Mouse (Mus musculus): ENCODE data around the gene Khsrp. TPM values are rescaled to one million over a fixed set of nuclear protein-coding genes. Genes with fewer than 3 reads are reported as not detected.

The Khsrp gene
- total and polyA plus RNA-seq, 2 experiments, result 7.6 to 38.9 TPM

GRCm38 (mm10) chr17:57020960-57021359 lies 10.4 kb downstream of the Khsrp start:
- H3K36me3 ChIP-seq (ENCODE audit: control insufficient read depth, insufficient read depth, low read length), result peaks cover 22% of the 10 kb centered on the region
- DNase-seq (ENCODE audit: extremely low read depth, low read depth, low spot score), result no peak
- no peaks in the 10 kb centered on the region for H3K4me1 ChIP-seq (ENCODE audit: control insufficient read depth, insufficient read depth, low read length)
- TF ChIP-seq CTCF (IDR thresholded peaks at IDR 0.05; ENCODE audit: low read depth, low read length) (no peak), POLR2A (IDR thresholded peaks at IDR 0.05; ENCODE audit: extremely low read depth, insufficient read depth, low read length) (no peak)
- 87% methylated on average over 5 of the region's 5 CpGs for WGBS
- H3K4me3 ChIP-seq (ENCODE audit: insufficient read depth, low read depth, low read length), result no peak overlapping the region
- no peak overlapping the region for H3K27ac ChIP-seq (replicated peaks; ENCODE audit: insufficient read depth, low read depth, low read length)
- no peaks in the 10 kb centered on the region for H3K79me2 ChIP-seq (ENCODE audit: control insufficient read depth, insufficient read depth, low read length)
- H3K27me3 ChIP-seq (ENCODE audit: control insufficient read depth, insufficient read depth, low read length), result no peaks in the 10 kb centered on the region
- no peak overlapping the region for H3K9ac ChIP-seq (ENCODE audit: low read depth, low read length)

GRCm38 (mm10) chr17:57019693-57020092 lies 11.6 kb downstream of the Khsrp start:
- Histone ChIP-seq H3K27ac (replicated peaks; ENCODE audit: insufficient read depth, low read depth, low read length) (no peak overlapping the region), H3K9ac (ENCODE audit: low read depth, low read length) (no peak overlapping the region), H3K4me3 (ENCODE audit: insufficient read depth, low read depth, low read length) (no peak overlapping the region), H3K79me2 (ENCODE audit: control insufficient read depth, insufficient read depth, low read length) (no peaks in the 10 kb centered on the region), H3K36me3 (ENCODE audit: control insufficient read depth, insufficient read depth, low read length) (peaks cover 18% of the 10 kb centered on the region), H3K27me3 (ENCODE audit: control insufficient read depth, insufficient read depth, low read length) (no peaks in the 10 kb centered on the region), H3K4me1 (ENCODE audit: control insufficient read depth, insufficient read depth, low read length) (no peaks in the 10 kb centered on the region)
- 90% methylated on average over 2 of the region's 2 CpGs for WGBS
- TF ChIP-seq CTCF (IDR thresholded peaks at IDR 0.05; ENCODE audit: low read depth, low read length), result no peak
- no peak for TF ChIP-seq POLR2A (IDR thresholded peaks at IDR 0.05; ENCODE audit: extremely low read depth, insufficient read depth, low read length)
- DNase-seq (ENCODE audit: extremely low read depth, low read depth, low spot score), result no peak

- H3K36me3 ChIP-seq (ENCODE audit: control insufficient read depth, insufficient read depth, low read length), result no peaks in the 10 kb centered on the region; the same call in 1 of the 2 replicates
- DNase-seq (ENCODE audit: extremely low read depth, low read depth, low spot score), result no peak
- H3K9ac ChIP-seq (ENCODE audit: low read depth, low read length), result no peak overlapping the region
- no peaks in the 10 kb centered on the region for H3K79me2 ChIP-seq (ENCODE audit: control insufficient read depth, insufficient read depth, low read length)
- H3K4me3 ChIP-seq (ENCODE audit: insufficient read depth, low read depth, low read length), result no peak overlapping the region
- H3K27ac ChIP-seq (replicated peaks; ENCODE audit: insufficient read depth, low read depth, low read length), result no peak overlapping the region
- 80% methylated on average over 13 of the region's 13 CpGs for WGBS
- no peaks in the 10 kb centered on the region for H3K27me3 ChIP-seq (ENCODE audit: control insufficient read depth, insufficient read depth, low read length)
- TF ChIP-seq POLR2A (IDR thresholded peaks at IDR 0.05; ENCODE audit: extremely low read depth, insufficient read depth, low read length) (no peak), CTCF (IDR thresholded peaks at IDR 0.05; ENCODE audit: low read depth, low read length) (no peak)
- H3K4me1 ChIP-seq (ENCODE audit: control insufficient read depth, insufficient read depth, low read length), result peaks cover 7% of the 10 kb centered on the region; the same call in 1 of the 2 replicates
Measured at GRCm38 (mm10) chr17:57012245-57012795, 19.0 kb downstream of the Khsrp start.

GRCm38 (mm10) chr17:57011236-57012141 lies 19.8 kb downstream of the Khsrp start, which contains the start of the genes Gtf2f1 and Gm17949:
Gene Gtf2f1, minus strand, starts transcription at chr17:57011288.
Gene Gm17949, plus strand, starts transcription at chr17:57011469.
- H3K4me3 ChIP-seq (ENCODE audit: insufficient read depth, low read depth, low read length), result peak within 1 kb of the TSS; percentile 77
- peaks cover 2% of the 10 kb centered on the region; the same call in 1 of the 2 replicates for H3K36me3 ChIP-seq (ENCODE audit: control insufficient read depth, insufficient read depth, low read length)
- H3K9ac ChIP-seq (ENCODE audit: low read depth, low read length), result peak within 1 kb of the TSS; percentile 76
- DNase-seq (ENCODE audit: extremely low read depth, low read depth, low spot score), result peak; percentile 93
- no peak for TF ChIP-seq CTCF (IDR thresholded peaks at IDR 0.05; ENCODE audit: low read depth, low read length)
- peak; percentile 69; the same call in 1 of the 2 replicates for TF ChIP-seq POLR2A (IDR thresholded peaks at IDR 0.05; ENCODE audit: extremely low read depth, insufficient read depth, low read length)
- H3K27ac ChIP-seq (replicated peaks; ENCODE audit: insufficient read depth, low read depth, low read length), result peak within 1 kb of the TSS; percentile 23; the same call in 1 of the 2 replicates
- H3K27me3 ChIP-seq (ENCODE audit: control insufficient read depth, insufficient read depth, low read length), result no peaks in the 10 kb centered on the region
- no peaks in the 10 kb centered on the region for H3K79me2 ChIP-seq (ENCODE audit: control insufficient read depth, insufficient read depth, low read length)
- 1% methylated on average over 51 of the region's 51 CpGs for WGBS
- peaks cover 7% of the 10 kb centered on the region; the same call in 1 of the 2 replicates for H3K4me1 ChIP-seq (ENCODE audit: control insufficient read depth, insufficient read depth, low read length)

- under 1% methylated on average over 19 of the region's 19 CpGs for WGBS
- peak overlapping the region; percentile 8; the same call in 1 of the 2 replicates for H3K27ac ChIP-seq (replicated peaks; ENCODE audit: insufficient read depth, low read depth, low read length)
- peaks cover 5% of the 10 kb centered on the region; the same call in 1 of the 2 replicates for H3K36me3 ChIP-seq (ENCODE audit: control insufficient read depth, insufficient read depth, low read length)
- peak overlapping the region; percentile 77 for H3K4me3 ChIP-seq (ENCODE audit: insufficient read depth, low read depth, low read length)
- no peaks in the 10 kb centered on the region for H3K27me3 ChIP-seq (ENCODE audit: control insufficient read depth, insufficient read depth, low read length)
- no peak for DNase-seq (ENCODE audit: extremely low read depth, low read depth, low spot score)
- H3K9ac ChIP-seq (ENCODE audit: low read depth, low read length), result peak overlapping the region; percentile 76
- no peaks in the 10 kb centered on the region for H3K79me2 ChIP-seq (ENCODE audit: control insufficient read depth, insufficient read depth, low read length)
- TF ChIP-seq POLR2A (IDR thresholded peaks at IDR 0.05; ENCODE audit: extremely low read depth, insufficient read depth, low read length) (no peak), CTCF (IDR thresholded peaks at IDR 0.05; ENCODE audit: low read depth, low read length) (no peak)
- H3K4me1 ChIP-seq (ENCODE audit: control insufficient read depth, insufficient read depth, low read length), result peaks cover 7% of the 10 kb centered on the region; the same call in 1 of the 2 replicates
Measured at GRCm38 (mm10) chr17:57010911-57011235, 20.4 kb downstream of the Khsrp start.
